Mouse (Mus musculus) MEL-GATA-1-ER (cell line): ENCODE measurements around the gene Hc.

Source experiments
- DNase-seq: peaks from one replicate; pipeline ENCODE4 v3.0.0-alpha.2; 2012; ENCODE audit warnings: low read depth; ENCODE audit errors: extremely low read depth

Gene Hc

DNA sequence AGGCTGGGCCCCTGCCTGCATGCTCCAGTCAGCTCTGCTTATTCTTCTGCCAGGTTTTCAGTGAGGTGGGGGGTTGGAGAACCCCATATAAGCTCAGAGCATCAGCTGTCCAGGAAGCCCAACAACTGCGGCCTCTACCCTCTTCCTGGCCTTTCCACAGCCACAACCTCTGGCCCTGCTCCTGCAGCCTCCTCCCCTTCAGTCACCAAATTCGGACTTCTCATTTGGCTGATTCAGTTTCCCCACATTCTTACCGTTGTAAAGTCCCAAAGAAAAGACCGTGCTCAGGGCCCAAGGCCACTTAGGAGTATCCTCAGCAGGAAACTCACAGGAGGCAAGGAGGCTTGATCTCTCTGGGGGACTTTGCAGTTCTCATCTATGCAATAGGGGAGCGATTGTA lies 104.3 kb downstream of the Hc start:
- DNase-seq = no peak

GRCm38 (mm10) chr2:34954344-34954743 lies 106.9 kb downstream of the Hc start:
- no peak for DNase-seq

DNA sequence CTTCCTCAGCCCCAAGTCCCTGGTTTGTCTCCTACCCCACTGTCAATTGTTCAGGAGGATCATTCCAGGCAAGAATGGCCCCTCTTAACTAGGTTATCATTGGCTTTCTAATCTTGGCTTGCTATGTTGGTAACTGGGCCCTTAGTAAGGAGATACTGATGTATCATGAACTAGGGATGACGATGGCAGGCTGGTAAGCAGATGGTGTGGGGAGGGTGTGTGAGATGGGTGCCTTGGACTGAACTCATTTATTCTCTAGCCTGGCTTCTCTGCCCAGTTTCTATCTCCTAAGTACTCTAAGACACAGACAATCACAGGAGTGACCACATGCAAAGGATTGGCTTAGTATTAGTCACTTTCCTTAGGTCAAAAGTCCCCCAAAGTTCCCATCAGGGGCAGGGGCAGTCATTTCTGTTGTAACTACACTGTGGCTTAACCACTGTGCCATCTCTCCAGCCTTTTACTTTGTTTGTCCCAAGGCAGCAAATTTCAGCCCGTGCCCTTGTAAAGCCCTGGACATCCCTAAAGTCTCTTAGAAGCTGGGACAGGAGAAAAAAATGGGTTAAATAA lies 107.6 kb downstream of the Hc start:
- DNase-seq = no peak

GRCm38 (mm10) chr2:34953018-34953417 lies 108.2 kb downstream of the Hc start:
- no peak for DNase-seq

DNA sequence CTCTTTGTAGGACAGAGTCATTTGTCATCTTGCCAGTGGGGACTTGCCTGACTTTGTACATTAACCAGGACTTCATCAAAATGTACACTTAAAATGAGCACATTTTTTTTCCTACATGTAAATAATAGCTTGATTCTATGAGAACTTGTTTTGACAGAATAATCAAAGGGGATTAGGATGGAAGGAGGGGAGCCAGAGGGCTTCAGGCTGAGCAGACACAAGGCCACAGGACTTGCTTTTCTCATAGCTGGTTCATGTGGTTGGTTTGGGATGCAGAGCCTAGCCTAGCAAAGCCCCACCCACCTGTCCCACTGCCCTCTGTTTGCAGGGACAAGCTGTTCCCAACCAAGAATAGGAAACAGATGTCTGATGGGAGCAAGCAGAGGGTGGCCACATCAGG lies 109.8 kb downstream of the Hc start:
- DNase-seq = no peak

DNA sequence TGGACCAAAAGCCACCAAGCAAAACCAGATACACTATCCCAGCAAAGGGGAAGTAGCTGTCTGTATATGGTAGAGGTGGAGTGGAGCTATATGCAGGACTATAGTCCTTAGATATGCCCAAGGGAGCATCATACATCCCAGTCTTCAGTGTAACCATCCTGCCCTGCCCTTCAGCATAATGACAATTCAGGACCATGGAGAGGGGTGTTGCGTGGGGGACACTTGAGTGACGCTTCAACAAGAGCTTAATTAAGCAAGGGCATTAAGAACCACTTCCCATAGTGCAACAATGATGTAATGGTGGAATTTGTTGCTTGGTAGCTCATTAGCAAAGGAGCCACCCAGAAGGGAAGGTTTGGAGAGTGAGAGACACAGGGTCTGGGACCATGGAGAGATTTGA lies 112.6 kb downstream of the Hc start:
- no peak for DNase-seq

DNA sequence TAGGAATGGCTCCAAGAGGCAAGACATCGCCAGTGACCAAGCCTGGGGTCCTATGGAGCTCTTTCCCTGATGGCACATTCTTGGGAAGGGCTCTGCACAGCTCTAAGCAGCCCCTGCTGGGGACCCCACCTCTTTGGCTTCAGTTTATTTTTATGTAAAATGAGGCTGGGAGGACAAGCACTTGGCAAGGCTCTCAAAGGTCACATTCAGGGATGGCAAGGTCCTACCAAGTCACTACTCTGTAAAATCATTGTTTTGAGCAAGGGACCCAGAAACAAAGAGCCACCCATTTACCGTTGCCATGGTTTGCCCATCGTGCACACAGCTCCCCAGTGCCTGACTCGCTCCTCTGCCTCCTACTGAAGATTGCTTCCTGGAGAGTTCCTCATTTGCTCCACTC lies 115.2 kb downstream of the Hc start:
- DNase-seq = no peak

- DNase-seq = no peak
Measured at GRCm38 (mm10) chr2:34945580-34945979, 115.7 kb downstream of the Hc start.

GRCm38 (mm10) chr2:34944761-34945160 lies 116.5 kb downstream of the Hc start:
- peak; percentile 41 for DNase-seq

GRCm38 (mm10) chr2:34943556-34944120 lies 117.6 kb downstream of the Hc start:
- no peak for DNase-seq

- no peak for DNase-seq
Measured at GRCm38 (mm10) chr2:34941061-34941675, 120.1 kb downstream of the Hc start.

- DNase-seq = no peak
Measured at GRCm38 (mm10) chr2:34940246-34940645, 121.0 kb downstream of the Hc start.

- DNase-seq = no peak
Measured at GRCm38 (mm10) chr2:34938269-34939208, 122.7 kb downstream of the Hc start.

- DNase-seq = no peak
Measured at GRCm38 (mm10) chr2:34937460-34937859, 123.8 kb downstream of the Hc start.
